19 mouse cellular contexts compared by ENCODE assay signal in the genomic region with DNA sequence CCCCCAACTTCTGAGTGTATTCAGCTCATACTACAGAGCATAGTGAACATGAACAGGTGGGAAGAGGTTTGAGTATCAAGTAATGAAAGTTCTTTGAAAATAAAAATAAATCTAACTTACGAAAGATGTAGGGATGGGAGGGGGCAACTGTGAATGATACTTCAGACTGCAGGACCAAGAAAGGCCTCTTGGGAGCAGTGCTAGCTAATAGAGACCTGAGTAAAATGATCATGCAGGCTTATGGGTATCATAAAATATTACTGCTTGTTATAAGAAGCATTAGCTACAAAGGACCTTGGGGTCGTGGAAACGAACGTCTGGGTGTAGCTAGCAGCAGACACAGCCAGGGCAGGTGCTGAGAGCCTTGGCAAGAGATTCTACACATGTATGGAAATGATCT. TPM values are rescaled to one million over a fixed set of nuclear protein-coding genes. Genes with fewer than 3 reads are reported as not detected.
DNase-seq lines count a peak whose midpoint lies in the region; ATAC-seq and TF ChIP-seq lines count a peak whose summit lies in the region.
"Had no signal": no experiment of that assay in that cellular context is flagged by ENCODE, and none has a peak within 500 bp of the region (broad histone marks: within the 10 kb centered on the region; RNA-seq: fewer than 3 reads in every experiment).

No protein-coding gene starts in this region.

- no peak overlapping the region for H3K4me3 ChIP-seq in heart, embryonic 11.5 days (ENCODE audit: low read depth, low read length)
- no peak overlapping the region for H3K4me3 ChIP-seq in kidney, embryonic 14.5 days (ENCODE audit: low read length)
- no peak overlapping the region for H3K4me3 ChIP-seq in lung, embryonic 14.5 days (ENCODE audit: low read depth, low read length)
- H3K4me3 ChIP-seq in lung, adult 2 months (replicated peaks; ENCODE audit: extremely low read depth, low read depth, low read length), result no peak overlapping the region
- H3K4me3 ChIP-seq: embryonic facial prominence, embryonic 13.5 days; hindbrain, embryonic 13.5 days; kidney, embryonic 15.5 days; lung, embryonic 15.5 days had no signal

- TF ChIP-seq CTCF in lung, embryonic 14.5 days (IDR thresholded peaks at IDR 0.05; ENCODE audit: low read depth), result peak; percentile 31; the same call in 1 of the 2 replicates
- TF ChIP-seq CTCF in lung, adult 2 months (IDR thresholded peaks at IDR 0.05; ENCODE audit: insufficient read depth, low read length), result no peak

- no peak overlapping the region for H3K4me2 ChIP-seq in heart, embryonic 11.5 days
- no peak overlapping the region for H3K4me2 ChIP-seq in kidney, embryonic 14.5 days (replicated peaks; ENCODE audit: low read depth, low read length)
- no peak overlapping the region for H3K4me2 ChIP-seq in lung, embryonic 14.5 days
- H3K4me2 ChIP-seq: embryonic facial prominence, embryonic 13.5 days; hindbrain, embryonic 13.5 days; kidney, embryonic 15.5 days; lung, embryonic 15.5 days had no signal

- no peak for DNase-seq in heart, postnatal 10 days
- peak; percentile 38 for DNase-seq in kidney, adult 9 months
- DNase-seq in lung, embryonic 14.5 days, result no peak
- no peak for DNase-seq in lung, adult 2 months
- peak; percentile 21 for DNase-seq in adipocyte (ENCODE audit: low spot score)
- DNase-seq: adrenal gland, adult 8-10 months; B cell, adult 2 months; cerebellum, adult 18-20 months; right cerebral cortex, adult 18-20 months had no signal

- peaks cover 2% of the 10 kb centered on the region; the same call in 1 of the 2 replicates for H3K4me1 ChIP-seq in heart, embryonic 11.5 days (ENCODE audit: control insufficient read depth, insufficient read depth, low read length)
- no peaks in the 10 kb centered on the region for H3K4me1 ChIP-seq in kidney, embryonic 14.5 days (ENCODE audit: control insufficient read depth, insufficient read depth, low read length)
- H3K4me1 ChIP-seq in lung, embryonic 14.5 days (ENCODE audit: insufficient read depth), result no peaks in the 10 kb centered on the region
- no peaks in the 10 kb centered on the region for H3K4me1 ChIP-seq in lung, adult 2 months (ENCODE audit: control insufficient read depth, insufficient read depth, low read length)
- H3K4me1 ChIP-seq: embryonic facial prominence, embryonic 13.5 days; hindbrain, embryonic 13.5 days; kidney, embryonic 15.5 days; lung, embryonic 15.5 days had no signal

- H3K36me3 ChIP-seq in heart, embryonic 11.5 days (ENCODE audit: control insufficient read depth, insufficient read depth, low read length), result no peaks in the 10 kb centered on the region
- H3K36me3 ChIP-seq in kidney, embryonic 14.5 days (ENCODE audit: control insufficient read depth, insufficient read depth, low read length), result no peaks in the 10 kb centered on the region
- no peaks in the 10 kb centered on the region for H3K36me3 ChIP-seq in lung, embryonic 14.5 days (ENCODE audit: insufficient read depth)
- H3K36me3 ChIP-seq: embryonic facial prominence, embryonic 13.5 days; hindbrain, embryonic 13.5 days; kidney, embryonic 15.5 days; lung, embryonic 15.5 days had no signal

- intact Hi-C loops in heart, postnatal 10 days (cut with DNase I), result loop anchor here (2.0 kb wide), 1 partner anchor 181 kb away; no protein-coding TSS in a partner anchor

- H3K27me3 ChIP-seq in heart, embryonic 11.5 days (ENCODE audit: control insufficient read depth, insufficient read depth, low read length), result no peaks in the 10 kb centered on the region
- H3K27me3 ChIP-seq in kidney, embryonic 14.5 days (ENCODE audit: control insufficient read depth, insufficient read depth, low read length), result no peaks in the 10 kb centered on the region
- H3K27me3 ChIP-seq in lung, embryonic 14.5 days (ENCODE audit: insufficient read depth, low read length), result no peaks in the 10 kb centered on the region
- H3K27me3 ChIP-seq: embryonic facial prominence, embryonic 13.5 days; hindbrain, embryonic 13.5 days; kidney, embryonic 15.5 days; lung, embryonic 15.5 days had no signal

- no peak overlapping the region for H3K9ac ChIP-seq in heart, embryonic 11.5 days (ENCODE audit: low read depth, low read length)
- no peak overlapping the region for H3K9ac ChIP-seq in kidney, embryonic 14.5 days (ENCODE audit: low read depth, low read length)
- no peak overlapping the region for H3K9ac ChIP-seq in lung, embryonic 14.5 days
- H3K9ac ChIP-seq: embryonic facial prominence, embryonic 13.5 days; hindbrain, embryonic 13.5 days; kidney, embryonic 15.5 days; lung, embryonic 15.5 days had no signal

- 66% methylated on average over 4 of the region's 4 CpGs for WGBS in heart, embryonic 11.5 days (ENCODE audit: insufficient replicate concordance)
- WGBS in kidney, embryonic 14.5 days, result 61% methylated on average over 4 of the region's 4 CpGs
- 55% methylated on average over 4 of the region's 4 CpGs for WGBS in lung, embryonic 14.5 days
- 63% methylated on average over 4 of the region's 4 CpGs for WGBS in lung, adult 2 months

- H3K9me3 ChIP-seq in heart, embryonic 11.5 days (replicated peaks; ENCODE audit: control insufficient read depth, low read length), result no peaks in the 10 kb centered on the region
- H3K9me3 ChIP-seq in kidney, embryonic 14.5 days (ENCODE audit: control insufficient read depth, low read length), result no peaks in the 10 kb centered on the region
- H3K9me3 ChIP-seq in lung, embryonic 14.5 days (ENCODE audit: low read depth, low read length), result no peaks in the 10 kb centered on the region
- H3K9me3 ChIP-seq: embryonic facial prominence, embryonic 13.5 days; hindbrain, embryonic 13.5 days; kidney, embryonic 15.5 days; lung, embryonic 15.5 days had no signal

- TF ChIP-seq POLR2A in lung, adult 2 months (IDR thresholded peaks at IDR 0.05; ENCODE audit: borderline replicate concordance, extremely low read depth, low read depth, low read length), result no peak

- peak overlapping the region; percentile 10; the same call in 1 of the 2 replicates for H3K27ac ChIP-seq in heart, embryonic 11.5 days (ENCODE audit: low read depth, low read length)
- H3K27ac ChIP-seq in kidney, embryonic 14.5 days (ENCODE audit: low read depth, low read length), result no peak overlapping the region
- H3K27ac ChIP-seq in lung, embryonic 14.5 days (ENCODE audit: low read depth), result no peak overlapping the region
- H3K27ac ChIP-seq: embryonic facial prominence, embryonic 13.5 days; hindbrain, embryonic 13.5 days; kidney, embryonic 15.5 days; lung, embryonic 15.5 days had no signal

- no peak for ATAC-seq in heart, embryonic 11.5 days (replicated peaks; ENCODE audit: insufficient number of reproducible peaks, low FRiP score, low TSS enrichment)
- no peak for ATAC-seq in kidney, embryonic 14.5 days (ENCODE audit: low FRiP score, low TSS enrichment)
- no peak for ATAC-seq in lung, embryonic 14.5 days (ENCODE audit: insufficient read depth)
- no peak for ATAC-seq in CD4-positive, CD25-positive, alpha-beta regulatory T cell, adult 4 months

RNA-seq across cellular contexts. Expression of a gene that starts 11.6 kb away (rescaled TPM):
- 0.65 TPM in 1 of 2 replicates, not detected in the other for polyA plus RNA-seq in heart, embryonic 11.5 days (2014; fragmentation: Nextera tagmentation; extraction: Ambion mirVana)
- 1 to 10 TPM in 1 of 2 experiments, under 1 TPM in 1; 0.94 to 1.0 TPM for total RNA-seq in heart, postnatal 10 days (2021)
- not detected in 2 replicates for polyA plus RNA-seq in kidney, embryonic 14.5 days (2014; fragmentation: Nextera tagmentation; extraction: Ambion mirVana)
- polyA plus RNA-seq in lung, embryonic 14.5 days (2014; fragmentation: Nextera tagmentation; extraction: Ambion mirVana), result 0.09 and 0.17 TPM in 2 replicates
- polyA plus RNA-seq in lung, adult 2 months (2012; rRNA removed), result 4.3 and 8.1 TPM in 2 replicates
- not detected for polyA plus RNA-seq in CD4-positive, CD25-positive, alpha-beta regulatory T cell, adult 4 months (2017; shearing (Covaris generic))
- total RNA-seq: adrenal gland, adult 8-10 months; common myeloid progenitor, adult 5-6 weeks; layer of hippocampus, postnatal 14 days; left cerebral cortex, postnatal 36 days had no signal
- polyA plus RNA-seq: embryonic facial prominence, embryonic 13.5 days; hindbrain, embryonic 13.5 days; lung, embryonic 15.5 days had no signal

RNA-seq across cellular contexts. Expression of a gene that starts 20.2 kb away (rescaled TPM):
- polyA plus RNA-seq in heart, embryonic 11.5 days (2014; fragmentation: Nextera tagmentation; extraction: Ambion mirVana), result 0.43 TPM in 1 of 2 replicates, not detected in the other
- 10 to 100 TPM; 29.5 to 57.4 TPM for total RNA-seq in heart, postnatal 10 days (2021)
- polyA plus RNA-seq in kidney, embryonic 14.5 days (2014; fragmentation: Nextera tagmentation; extraction: Ambion mirVana), result 0.14 TPM in 1 of 2 replicates, not detected in the other
- 17.6 and 18.5 TPM in 2 replicates for polyA plus RNA-seq in lung, embryonic 14.5 days (2014; fragmentation: Nextera tagmentation; extraction: Ambion mirVana)
- 654 and 895 TPM in 2 replicates for polyA plus RNA-seq in lung, adult 2 months (2012; rRNA removed)
- not detected for polyA plus RNA-seq in CD4-positive, CD25-positive, alpha-beta regulatory T cell, adult 4 months (2017; shearing (Covaris generic))
- total RNA-seq: common myeloid progenitor, adult 5-6 weeks; layer of hippocampus, postnatal 14 days; left cerebral cortex, postnatal 36 days had no signal

Comparison
In these comparisons a context has a peak if more than half of its experiments do, and no peak if none do; other contexts are left out.
1. RNA of a gene that starts 20.2 kb away (polyA plus RNA-seq): 654 to 895 TPM in lung, adult 2 months; 17.6 to 18.5 TPM in lung, embryonic 14.5 days, 0.43 TPM in heart, embryonic 11.5 days, 0.14 TPM in kidney, embryonic 14.5 days and not detected in CD4-positive, CD25-positive, alpha-beta regulatory T cell, adult 4 months; every median in the first group is over 10 times any median in the second.
2. DNase-seq: peak in kidney, adult 9 months (single experiment) and adipocyte (single experiment); none in heart, postnatal 10 days (0 of 2), lung, embryonic 14.5 days (single experiment) and lung, adult 2 months (single experiment).